Mouse (Mus musculus) ES-CJ7 (cell line): ENCODE data around the gene Bmp2k.
A peak's percentile ranks its signal among the peaks of the same experiment; 100 is the strongest.

ENCODE experiments used
- DNase-seq: peaks from one replicate; pipeline ENCODE4 v3.0.0; 2011; ENCODE audit warnings: low read depth, low spot score

The Bmp2k gene

DNA sequence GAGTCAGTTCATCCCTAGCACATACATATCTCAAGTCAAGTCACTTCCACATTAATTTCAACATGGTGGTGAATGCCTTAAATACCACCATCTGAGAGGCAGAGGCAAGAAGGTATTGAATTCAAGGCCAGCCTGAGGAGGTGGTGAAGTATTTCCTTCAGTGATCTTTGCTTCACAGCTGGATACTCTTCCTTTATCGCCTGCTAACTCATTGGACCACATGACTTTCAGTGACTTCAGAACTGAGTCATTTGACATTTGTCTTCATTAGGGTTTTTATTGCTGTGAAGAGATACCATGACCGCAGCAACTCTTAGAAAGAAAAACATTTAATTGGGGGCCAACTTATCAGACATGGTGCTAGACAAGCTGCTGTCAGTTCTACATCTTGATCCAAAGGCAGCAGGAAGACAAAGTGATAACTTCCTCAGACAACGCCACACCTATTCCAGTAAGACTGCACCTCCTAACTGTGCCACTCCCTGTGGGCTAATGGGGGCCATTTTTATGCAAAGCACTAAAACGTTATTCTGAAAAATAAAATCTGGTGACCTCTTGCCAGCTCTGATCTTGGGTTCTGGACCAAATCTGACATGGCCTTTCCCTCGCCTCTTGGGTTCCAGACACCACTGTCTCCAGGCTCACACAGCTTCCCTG, 24.9 kb upstream of the Bmp2k start:
- peak; percentile 61 for DNase-seq

DNA sequence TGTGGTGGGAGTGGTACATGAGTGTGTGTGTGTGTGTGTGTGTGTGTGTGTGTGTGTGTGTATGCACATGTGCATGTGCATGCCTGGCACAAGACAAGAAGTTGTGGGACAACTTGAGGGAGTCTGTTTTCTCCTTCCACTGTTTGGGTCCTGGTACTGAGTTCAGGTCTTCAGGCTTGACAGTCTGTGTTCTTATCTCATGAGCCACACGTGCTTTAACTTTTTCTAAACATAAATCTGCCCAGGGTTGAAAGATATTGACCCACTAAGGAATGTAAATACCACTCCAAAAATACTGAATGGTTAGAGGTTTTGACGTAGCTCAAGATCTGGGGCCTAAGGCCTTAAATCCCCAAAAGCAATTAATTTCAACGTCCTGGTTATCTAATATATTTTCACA, 23.8 kb upstream of the Bmp2k start:
- DNase-seq, result no peak

DNA sequence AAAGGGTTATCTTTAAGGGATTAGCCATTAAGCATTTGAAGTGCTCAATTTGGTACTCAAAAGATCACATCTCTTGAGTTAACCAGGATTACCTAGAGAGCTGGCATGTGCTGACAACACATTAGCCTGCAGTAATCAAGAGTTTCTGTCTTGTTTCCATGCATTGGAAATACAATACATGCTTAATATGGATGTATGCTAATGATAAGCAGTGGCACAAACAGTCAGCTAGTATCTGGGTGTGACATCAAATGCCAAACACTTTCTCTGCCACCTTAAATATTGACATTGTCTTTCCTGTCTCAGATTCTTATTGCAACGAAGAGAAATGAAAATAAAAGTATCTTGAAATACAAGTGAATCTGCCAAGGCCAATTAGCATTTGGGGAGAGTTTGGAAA, 22.8 kb upstream of the Bmp2k start:
- DNase-seq, result no peak

DNA sequence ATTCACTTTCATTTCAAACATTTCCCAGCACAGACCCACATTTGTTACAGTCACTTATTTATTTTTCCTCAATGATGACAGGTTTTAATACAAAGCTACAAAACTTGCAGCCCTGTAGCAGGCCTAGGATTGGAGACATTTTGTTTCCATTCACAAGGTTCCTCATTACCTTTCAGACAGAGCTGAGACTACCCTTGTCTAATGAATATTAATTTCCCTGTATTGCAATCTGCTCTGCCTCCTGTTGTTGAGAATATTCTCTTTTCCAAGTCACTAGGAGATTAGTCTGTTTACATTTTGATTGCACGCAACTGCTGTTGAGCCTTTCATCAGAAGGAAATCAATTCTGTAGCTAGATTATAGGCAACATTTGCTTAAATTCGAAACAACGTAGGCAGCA, 22.4 kb upstream of the Bmp2k start:
- DNase-seq, result no peak

- DNase-seq, result no peak
Measured at GRCm38 (mm10) chr5:96976150-96976549, 21.3 kb upstream of the Bmp2k start.

DNA sequence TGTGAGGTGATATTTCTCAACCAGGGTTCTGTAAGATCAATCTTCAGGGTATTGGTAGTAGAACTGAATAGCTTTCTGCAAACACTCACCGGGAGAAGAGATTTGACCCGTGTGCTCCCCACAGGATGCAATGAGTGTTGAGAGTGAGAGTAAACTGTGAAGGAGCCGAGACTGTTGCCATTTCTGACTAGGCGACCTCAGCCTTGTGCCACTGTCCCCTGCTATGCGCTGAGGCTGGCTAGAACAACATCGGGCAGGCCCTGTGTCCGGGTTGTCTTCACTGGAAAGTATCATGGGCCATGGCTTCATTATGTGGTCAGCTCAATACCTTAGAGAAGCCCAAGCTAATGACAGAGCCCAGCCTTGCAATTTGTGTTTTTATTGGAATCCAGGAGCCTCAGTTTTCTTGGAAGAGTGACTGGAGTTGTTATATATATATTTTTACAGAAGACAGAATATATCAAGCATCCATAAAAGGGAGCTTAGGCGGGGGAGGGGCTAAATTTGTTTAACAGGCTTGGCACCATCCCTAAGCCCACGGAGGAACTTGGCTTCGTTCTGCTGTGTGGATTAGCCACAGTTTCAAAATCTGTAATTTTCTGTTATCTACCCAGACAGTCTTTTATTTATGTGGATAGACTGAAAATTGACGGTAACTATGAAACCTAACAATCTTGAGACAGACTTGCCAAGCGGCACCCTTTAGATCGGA, 18.0 kb upstream of the Bmp2k start:
- no peak for DNase-seq

GRCm38 (mm10) chr5:96980008-96980634, 17.4 kb upstream of the Bmp2k start:
- DNase-seq, result peak; percentile 51

DNA sequence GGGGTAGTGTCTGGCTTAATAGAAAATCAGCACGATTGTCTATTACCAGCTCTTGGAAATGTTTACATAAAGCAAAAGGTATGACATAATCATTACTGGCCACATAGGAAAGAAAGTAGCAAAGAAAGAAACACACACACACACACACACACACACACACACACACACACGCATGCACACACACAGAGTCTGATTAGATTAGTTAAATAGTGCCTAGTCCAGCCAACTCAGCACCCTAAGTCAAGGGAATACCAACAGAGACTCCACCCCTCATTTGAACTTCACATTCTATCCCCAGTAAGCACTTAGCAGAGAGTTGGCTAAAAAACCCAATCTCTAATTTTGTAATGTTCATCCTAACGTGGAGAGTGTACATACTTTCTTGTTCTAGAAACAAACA, 15.5 kb upstream of the Bmp2k start:
- no peak for DNase-seq

GRCm38 (mm10) chr5:96983142-96983541, 14.3 kb upstream of the Bmp2k start:
- no peak for DNase-seq

GRCm38 (mm10) chr5:96986850-96987249, 10.6 kb upstream of the Bmp2k start:
- no peak for DNase-seq

GRCm38 (mm10) chr5:96988880-96989279, 8.6 kb upstream of the Bmp2k start:
- no peak for DNase-seq

GRCm38 (mm10) chr5:96991156-96991555, 6.3 kb upstream of the Bmp2k start:
- no peak for DNase-seq

- no peak for DNase-seq
Measured at GRCm38 (mm10) chr5:96992651-96993050, 4.8 kb upstream of the Bmp2k start.

GRCm38 (mm10) chr5:96993057-96993456, 4.4 kb upstream of the Bmp2k start:
- DNase-seq, result no peak

DNA sequence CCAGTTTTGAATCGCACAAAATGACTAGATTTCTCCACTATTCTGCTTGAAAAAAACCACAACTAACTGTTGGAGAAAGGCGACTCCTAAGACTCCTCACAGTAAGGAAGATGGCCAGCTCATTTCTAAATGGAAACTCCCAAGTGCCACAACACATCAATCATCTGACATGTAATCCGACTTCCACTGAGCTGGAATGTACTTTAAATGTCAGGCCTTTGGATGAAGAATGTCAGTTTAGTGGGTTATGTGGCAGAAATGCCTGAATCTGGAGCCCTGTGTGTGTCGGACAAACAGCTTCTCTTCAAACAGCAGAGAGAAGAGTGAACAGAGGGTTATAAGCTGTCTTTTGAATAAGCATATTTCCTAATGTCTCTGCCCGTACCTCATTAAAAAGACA, 1.7 kb upstream of the Bmp2k start:
- no peak for DNase-seq

DNA sequence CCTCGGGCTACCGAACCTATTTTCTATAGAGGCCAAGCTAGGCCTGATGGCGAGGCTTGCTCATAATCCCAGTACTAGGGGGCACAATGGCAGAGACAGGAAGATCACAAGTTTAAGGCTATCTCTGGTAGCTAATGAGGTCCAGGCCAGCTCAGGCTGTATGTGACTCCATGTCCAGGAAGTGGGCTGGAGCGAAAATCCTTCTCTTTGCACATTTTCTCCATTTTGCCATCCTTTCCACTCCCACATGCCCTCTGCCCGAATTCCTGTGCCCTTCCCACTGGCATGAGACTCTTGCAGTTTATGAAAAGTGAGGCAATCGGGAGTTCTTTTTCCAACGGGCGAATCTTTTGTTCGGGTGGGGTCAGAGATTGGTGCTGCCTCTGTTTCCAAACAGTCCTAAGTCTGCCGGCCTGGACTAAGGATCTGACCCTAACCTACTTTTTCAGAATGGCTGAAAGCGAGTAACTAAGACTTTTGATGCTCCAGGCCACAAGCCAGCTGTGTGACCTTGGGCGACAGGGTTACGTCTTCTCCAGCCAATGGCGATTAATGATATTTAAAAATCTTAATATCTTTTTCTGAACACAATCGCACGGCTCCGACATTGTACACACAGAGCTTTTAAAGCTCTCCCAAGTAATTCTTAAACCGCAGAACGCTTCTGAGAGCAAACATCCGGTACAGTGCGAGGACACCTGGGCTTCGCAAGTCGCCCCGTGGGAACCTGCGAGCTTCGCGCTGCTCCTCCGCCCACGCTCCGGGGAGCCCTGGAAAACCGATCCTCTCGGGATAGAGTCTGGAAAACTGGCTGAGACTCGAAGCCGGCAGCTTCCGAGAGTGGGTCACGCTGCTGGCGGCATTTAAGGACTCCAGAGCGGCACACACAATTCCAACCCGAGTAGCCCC, 834 bp upstream of the Bmp2k start:
- DNase-seq, result no peak

DNA sequence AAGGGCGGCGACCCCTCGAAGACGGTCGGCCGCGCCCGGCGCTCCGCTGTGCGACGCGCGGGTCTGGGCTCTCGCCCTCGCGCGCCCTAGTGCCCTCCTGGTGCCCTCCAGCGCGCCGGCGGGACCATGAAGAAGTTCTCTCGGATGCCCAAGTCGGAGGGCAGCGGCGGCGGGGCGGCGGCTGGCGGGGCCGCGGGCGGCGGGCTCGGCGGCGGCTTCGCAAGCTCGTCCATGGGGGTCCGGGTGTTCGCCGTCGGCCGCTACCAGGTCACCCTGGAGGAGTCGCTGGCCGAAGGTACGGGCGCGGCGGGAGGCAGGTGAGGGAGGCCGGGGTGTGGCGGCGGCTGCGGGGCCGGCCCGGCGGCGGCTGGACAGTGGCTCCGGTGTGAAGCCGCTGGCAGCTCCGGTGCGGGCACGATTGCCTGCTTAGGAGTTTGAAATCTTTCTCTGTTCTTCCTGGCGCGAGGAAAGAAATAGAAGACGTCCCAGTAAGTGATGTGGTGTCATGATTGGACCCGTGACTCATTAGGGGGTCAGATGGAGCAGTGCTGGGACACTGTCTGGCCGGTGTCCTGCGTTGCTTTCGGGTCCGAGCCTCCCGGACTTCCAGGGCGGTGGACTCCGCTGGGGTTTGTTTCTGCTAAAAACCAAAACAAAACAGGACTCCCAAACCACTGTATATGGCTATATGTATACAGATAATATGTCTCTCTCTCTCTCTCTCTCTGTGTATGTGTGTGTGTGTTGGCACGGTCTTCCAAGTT, 495 bp downstream of the Bmp2k start:
- no peak for DNase-seq

DNA sequence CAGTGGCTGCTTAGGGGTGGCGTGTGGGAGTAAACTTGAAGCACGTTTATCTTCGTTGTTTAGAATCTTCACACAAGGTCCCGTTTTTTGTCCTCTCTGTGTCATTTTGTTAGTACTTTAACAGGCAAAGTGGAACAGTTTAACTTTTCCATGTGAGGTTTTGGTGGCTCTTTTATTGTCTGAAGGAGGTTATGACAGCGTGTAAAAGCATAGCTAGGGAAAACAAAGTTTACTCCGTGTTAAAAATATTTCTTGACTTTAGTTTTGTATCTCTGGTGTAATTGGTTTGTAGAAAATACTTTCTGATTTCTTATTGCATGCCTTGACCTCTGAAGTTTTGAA, 1.0 kb downstream of the Bmp2k start:
- no peak for DNase-seq

GRCm38 (mm10) chr5:96999601-97000000, 2.1 kb downstream of the Bmp2k start:
- no peak for DNase-seq

- no peak for DNase-seq
Measured at GRCm38 (mm10) chr5:97000524-97000923, 3.0 kb downstream of the Bmp2k start.

DNA sequence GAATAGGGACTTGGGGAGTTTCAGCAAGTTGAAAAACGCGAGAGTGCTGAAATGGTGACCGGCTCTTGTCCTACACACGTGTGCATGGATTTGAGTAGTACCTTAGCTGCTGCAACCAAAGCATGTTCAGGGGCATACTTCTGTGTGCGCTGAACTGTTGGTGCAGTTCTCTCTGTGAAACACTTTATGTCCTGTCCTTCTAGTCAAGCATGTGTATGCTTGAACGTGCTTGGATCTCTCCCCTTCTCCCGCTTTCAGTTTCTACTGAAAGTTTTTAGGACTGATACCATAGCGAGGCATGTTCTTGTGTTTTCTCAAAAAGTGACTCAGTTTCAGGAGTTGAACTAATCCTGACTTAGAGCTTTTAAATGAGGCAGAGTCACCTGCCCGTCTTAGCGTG, 3.7 kb downstream of the Bmp2k start:
- no peak for DNase-seq
